Mouse (Mus musculus) CH12F3 (cell line): ENCODE data around the gene Maml3.

Source experiments
- in situ Hi-C: fragments of 300-500 bp; cut with MboI; formaldehyde crosslinking; loops from 2 replicates; pipeline ENCODE4 v1.14.3; 2020; ENCODE audit warnings: low sequenced_read_pairs

The Maml3 gene

GRCm38 (mm10) chr3:51841598-51841997 is 263.3 kb downstream of the Maml3 start:
- in situ Hi-C loops, result no loop called here

GRCm38 (mm10) chr3:51841177-51841576 is 263.7 kb downstream of the Maml3 start:
- in situ Hi-C loops, result no loop called here

DNA sequence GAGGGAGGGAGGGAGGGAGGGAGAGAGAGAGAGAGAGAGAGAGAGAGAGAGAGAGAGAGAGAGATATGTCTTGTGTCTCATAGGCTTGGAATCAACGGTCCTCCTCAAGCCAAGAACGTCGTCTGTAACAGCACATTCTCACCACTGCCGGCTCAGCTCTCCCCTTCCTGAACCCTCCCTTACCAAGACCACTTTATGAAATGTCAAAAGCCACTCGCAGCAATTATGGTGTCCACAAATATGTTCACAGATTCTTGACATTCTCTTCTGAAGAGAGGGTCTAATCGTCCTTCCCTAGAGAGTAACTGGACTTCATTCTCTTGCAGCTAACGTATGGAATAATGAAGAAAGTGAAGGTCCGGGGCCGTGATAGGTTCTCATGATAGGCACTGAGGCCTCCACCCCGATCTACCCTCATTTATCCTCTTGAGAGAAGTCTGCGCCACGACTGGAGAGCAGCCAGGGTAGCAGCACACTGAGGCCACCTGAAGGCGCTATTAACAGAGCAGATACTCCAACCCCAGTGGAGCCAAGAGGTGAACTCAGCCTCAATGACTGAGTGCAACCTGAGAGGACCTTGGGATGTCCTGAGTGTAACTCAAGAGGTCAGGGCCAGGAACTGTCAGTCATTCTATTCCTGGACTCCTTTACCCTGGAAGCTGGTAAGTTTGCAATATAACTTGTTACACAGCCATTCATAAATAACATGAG is 264.6 kb downstream of the Maml3 start:
- in situ Hi-C loops, result no loop called here

- in situ Hi-C loops, result no loop called here
Observed at GRCm38 (mm10) chr3:51839353-51839715, 265.5 kb downstream of the Maml3 start.

GRCm38 (mm10) chr3:51838696-51839352 is 266.1 kb downstream of the Maml3 start:
- in situ Hi-C loops, result no loop called here

- in situ Hi-C loops, result no loop called here
Observed at GRCm38 (mm10) chr3:51832985-51833384, 271.9 kb downstream of the Maml3 start.

GRCm38 (mm10) chr3:51830821-51831429 is 274.0 kb downstream of the Maml3 start:
- in situ Hi-C loops, result no loop called here

DNA sequence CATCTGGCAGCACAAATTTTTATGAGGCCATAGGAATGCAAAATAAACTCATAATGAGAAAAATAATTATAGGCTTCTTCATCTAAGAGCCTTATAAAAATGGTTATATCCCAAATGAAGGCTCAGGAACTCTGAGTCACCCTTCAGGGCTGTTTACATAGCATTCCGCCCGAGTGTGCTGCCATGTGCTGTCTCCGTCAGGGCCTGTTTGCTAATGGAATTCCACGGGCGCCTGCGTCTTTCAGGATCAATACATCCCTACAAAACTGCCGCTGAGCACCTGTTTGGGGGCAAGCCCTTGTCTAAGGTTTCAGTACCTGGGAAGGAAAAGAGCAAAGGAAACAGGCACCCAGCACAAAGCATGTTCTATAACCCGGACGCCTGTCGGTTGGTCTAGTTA is 279.3 kb downstream of the Maml3 start:
- in situ Hi-C loops, result no loop called here

GRCm38 (mm10) chr3:51824506-51824905 is 280.4 kb downstream of the Maml3 start:
- in situ Hi-C loops, result no loop called here

DNA sequence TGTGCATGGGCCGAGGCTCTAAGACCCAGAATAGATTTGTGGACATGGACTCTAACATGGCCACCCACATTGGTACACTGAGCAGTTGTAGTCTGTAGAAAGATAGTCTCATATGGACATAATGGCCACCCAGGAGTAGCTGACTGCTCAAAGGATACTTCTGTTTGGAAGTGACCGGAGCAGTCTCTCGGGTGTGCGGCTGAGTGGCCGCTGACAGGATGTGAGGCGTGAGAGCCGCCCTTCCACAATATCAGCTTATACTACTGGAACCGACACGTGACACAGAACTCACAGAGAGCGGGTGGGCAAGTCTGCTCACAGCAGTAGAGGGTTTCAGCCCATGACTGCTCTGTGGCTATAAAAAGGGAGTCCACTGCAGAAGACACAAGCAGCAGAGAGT is 283.3 kb downstream of the Maml3 start:
- in situ Hi-C loops, result no loop called here

DNA sequence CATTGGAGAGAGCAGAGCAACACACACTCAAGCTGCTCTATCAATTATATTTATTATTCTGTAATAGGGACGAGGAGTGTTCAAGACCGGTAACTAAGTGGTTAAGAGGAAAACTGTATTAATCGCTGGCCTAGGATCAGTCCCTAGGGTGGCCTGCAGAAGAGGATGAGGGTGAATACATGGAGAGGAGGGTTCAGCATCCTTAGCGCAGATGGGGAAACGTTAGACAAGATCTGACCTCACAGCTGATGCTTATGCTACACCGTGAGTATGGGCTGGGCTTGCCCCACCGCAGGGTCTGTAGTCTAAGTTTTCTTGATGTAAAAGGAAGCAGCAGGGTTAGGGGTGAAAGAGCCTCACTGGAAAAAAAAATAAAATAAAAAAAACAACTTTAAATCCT is 285.8 kb downstream of the Maml3 start:
- in situ Hi-C loops, result no loop called here

GRCm38 (mm10) chr3:51817919-51818318 is 287.0 kb downstream of the Maml3 start:
- in situ Hi-C loops, result no loop called here

DNA sequence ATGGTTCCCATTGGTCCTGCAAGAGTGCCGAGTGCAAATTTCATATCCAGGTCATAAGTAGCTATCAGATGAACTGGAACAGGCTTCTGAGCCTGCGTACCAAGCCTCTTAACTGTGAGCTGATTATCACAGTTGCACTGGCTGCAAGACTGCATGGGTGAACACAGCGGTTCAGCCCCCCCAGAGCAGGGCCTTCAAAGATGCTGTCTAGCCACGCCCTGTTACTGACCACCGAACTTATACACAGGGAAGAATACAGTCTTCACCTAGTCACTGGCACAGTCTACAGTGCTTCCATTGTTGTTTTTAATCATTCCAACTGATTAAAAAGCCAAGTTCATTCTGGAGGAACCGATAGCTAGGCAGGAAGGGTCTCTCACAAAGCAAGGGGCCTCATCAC is 287.5 kb downstream of the Maml3 start:
- in situ Hi-C loops, result no loop called here

DNA sequence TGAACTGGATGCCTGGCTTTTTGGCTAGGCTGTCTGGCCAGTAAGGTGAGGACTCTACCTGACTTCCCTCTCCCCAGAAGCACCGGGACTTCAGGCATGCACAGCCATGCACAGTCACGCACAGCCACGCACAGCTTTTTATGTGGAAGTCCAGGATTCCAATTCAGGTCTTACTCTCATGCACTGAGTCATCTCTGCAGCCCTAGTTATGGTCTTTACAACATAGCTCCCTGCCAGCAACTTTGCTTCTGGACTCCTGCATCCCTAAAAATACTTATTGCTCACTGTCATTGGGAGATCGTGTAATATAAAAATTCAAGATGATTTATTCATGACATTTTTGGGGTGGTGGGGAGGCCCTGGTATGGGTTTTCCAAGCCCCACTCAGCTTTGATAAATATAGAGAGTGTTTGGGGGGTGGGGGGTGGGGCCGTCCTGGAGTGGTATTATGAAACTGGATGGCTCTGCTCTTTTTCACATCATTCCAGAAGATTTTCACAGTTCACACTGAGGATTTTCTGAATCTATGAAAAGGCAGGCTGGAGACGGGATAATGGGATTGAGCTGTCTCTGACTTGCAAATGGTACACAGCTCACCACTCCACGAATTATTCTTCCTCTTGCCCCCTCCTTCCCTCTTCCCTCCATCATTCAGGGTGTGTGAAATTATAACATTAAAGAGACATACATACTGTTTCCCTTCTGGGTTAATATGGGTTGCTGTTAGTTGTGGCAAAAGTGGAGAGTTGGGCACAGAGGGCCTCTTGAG is 288.2 kb downstream of the Maml3 start:
- in situ Hi-C loops, result no loop called here

GRCm38 (mm10) chr3:51814073-51814472 is 290.8 kb downstream of the Maml3 start:
- in situ Hi-C loops, result no loop called here

- in situ Hi-C loops, result no loop called here
Observed at GRCm38 (mm10) chr3:51813186-51813585, 291.7 kb downstream of the Maml3 start.

GRCm38 (mm10) chr3:51810731-51811130 is 294.1 kb downstream of the Maml3 start:
- in situ Hi-C loops, result no loop called here

- in situ Hi-C loops, result no loop called here
Observed at GRCm38 (mm10) chr3:51809822-51810221, 295.1 kb downstream of the Maml3 start.

- in situ Hi-C loops, result no loop called here
Observed at GRCm38 (mm10) chr3:51807981-51808870, 296.6 kb downstream of the Maml3 start.

DNA sequence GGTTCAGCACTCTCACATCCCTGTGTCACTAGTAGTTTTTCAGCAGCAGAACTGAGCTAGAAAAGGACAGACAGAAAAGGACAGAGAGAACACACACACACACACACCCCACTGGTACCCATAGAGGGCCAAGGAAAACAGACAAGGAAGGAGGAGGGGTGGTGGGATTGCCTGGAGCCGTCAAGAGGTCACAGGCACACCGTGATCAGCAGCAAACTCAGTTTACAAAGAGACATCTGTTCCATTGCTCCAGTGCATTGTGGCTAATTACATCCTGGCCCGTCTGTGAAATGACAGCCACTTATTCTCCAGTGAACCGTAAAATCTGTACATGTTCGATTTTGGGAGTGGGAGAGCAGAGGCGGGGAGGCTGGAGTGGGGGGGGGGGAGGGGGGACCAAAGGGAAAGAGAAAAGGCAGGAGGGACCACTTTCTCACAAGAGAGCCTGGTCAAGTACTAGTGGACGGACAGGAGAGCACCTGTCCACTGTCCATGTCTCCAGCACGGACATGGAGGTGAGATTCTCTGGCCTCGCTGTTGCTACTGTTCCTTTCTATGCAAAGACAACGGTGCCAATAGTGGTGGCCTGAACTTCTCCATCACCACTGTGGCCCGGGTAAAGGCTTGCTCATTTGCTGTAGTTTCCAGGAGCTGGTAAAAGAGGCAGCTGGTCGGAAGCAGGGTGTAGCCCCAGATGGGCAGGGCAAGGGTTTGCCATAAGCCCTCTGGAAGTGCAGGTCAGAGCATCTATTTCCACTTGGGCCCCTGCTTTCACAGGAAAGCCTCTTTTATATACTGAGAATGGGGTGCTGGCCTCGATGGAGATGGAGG is 299.2 kb downstream of the Maml3 start:
- in situ Hi-C loops, result no loop called here
